Mouse (Mus musculus): ENCODE data around the gene Nsun2. TPM values are rescaled to one million over a fixed set of nuclear protein-coding genes. Genes with fewer than 3 reads are reported as not detected.

Nsun2 gene
- 41.3 and 66.4 TPM in 2 replicates for polyA plus RNA-seq (2011; ENCODE audit: insufficient read depth, insufficient read length, low replicate concordance, missing spikeins)

- H3K4me1 ChIP-seq (ENCODE audit: control insufficient read depth, insufficient read depth, low read length), result peaks cover 3% of the 10 kb centered on the region
- 6% methylated on average over 146 of the region's 155 CpGs for WGBS
- H3K4me3 ChIP-seq (replicated peaks; ENCODE audit: control insufficient read depth, low read depth, low read length), result peak within 1 kb of the TSS; percentile 94
- peak within 1 kb of the TSS; percentile 94 for H3K27ac ChIP-seq (ENCODE audit: control insufficient read depth, insufficient read depth, low read depth, low read length, poor library complexity)
- TF ChIP-seq POLR2A (IDR thresholded peaks at IDR 0.05; ENCODE audit: borderline replicate concordance, control insufficient read depth, low read depth, low read length), result 0 out of 2 replicates have a peak, but pooled peaks have one; percentile 29
- no peak for TF ChIP-seq CTCF (IDR thresholded peaks at IDR 0.05; ENCODE audit: control insufficient read depth, insufficient read depth, low read length)
Measured at GRCm38 (mm10) chr13:69533405-69534333, at the start of gene Nsun2. Nsun2 (plus strand) TSS chr13:69533746.

- H3K27ac ChIP-seq (ENCODE audit: control insufficient read depth, insufficient read depth, low read depth, low read length, poor library complexity), result no peak overlapping the region
- no peaks in the 10 kb centered on the region for H3K4me1 ChIP-seq (ENCODE audit: control insufficient read depth, insufficient read depth, low read length)
- 9% methylated on average over 6 of the region's 6 CpGs for WGBS
- H3K4me3 ChIP-seq (replicated peaks; ENCODE audit: control insufficient read depth, low read depth, low read length), result no peak overlapping the region
- TF ChIP-seq POLR2A (IDR thresholded peaks at IDR 0.05; ENCODE audit: borderline replicate concordance, control insufficient read depth, low read depth, low read length), result no peak
- peak; percentile 6; the same call in 1 of the 2 replicates for TF ChIP-seq CTCF (IDR thresholded peaks at IDR 0.05; ENCODE audit: control insufficient read depth, insufficient read depth, low read length)
Measured at GRCm38 (mm10) chr13:69485326-69485725, 48.2 kb upstream of the Nsun2 start.

GRCm38 (mm10) chr13:69485833-69486232 is 47.7 kb upstream of the Nsun2 start:
- H3K4me3 ChIP-seq (replicated peaks; ENCODE audit: control insufficient read depth, low read depth, low read length), result no peak overlapping the region
- TF ChIP-seq POLR2A (IDR thresholded peaks at IDR 0.05; ENCODE audit: borderline replicate concordance, control insufficient read depth, low read depth, low read length) (no peak), CTCF (IDR thresholded peaks at IDR 0.05; ENCODE audit: control insufficient read depth, insufficient read depth, low read length) (no peak)
- 45% methylated on average over 7 of the region's 7 CpGs for WGBS
- H3K27ac ChIP-seq (ENCODE audit: control insufficient read depth, insufficient read depth, low read depth, low read length, poor library complexity), result no peak overlapping the region
- no peaks in the 10 kb centered on the region for H3K4me1 ChIP-seq (ENCODE audit: control insufficient read depth, insufficient read depth, low read length)

GRCm38 (mm10) chr13:69487108-69487507 is 46.4 kb upstream of the Nsun2 start:
- 77% methylated on average over 7 of the region's 7 CpGs for WGBS
- H3K27ac ChIP-seq (ENCODE audit: control insufficient read depth, insufficient read depth, low read depth, low read length, poor library complexity), result no peak overlapping the region
- H3K4me1 ChIP-seq (ENCODE audit: control insufficient read depth, insufficient read depth, low read length), result no peaks in the 10 kb centered on the region
- TF ChIP-seq CTCF (IDR thresholded peaks at IDR 0.05; ENCODE audit: control insufficient read depth, insufficient read depth, low read length) (no peak), POLR2A (IDR thresholded peaks at IDR 0.05; ENCODE audit: borderline replicate concordance, control insufficient read depth, low read depth, low read length) (no peak)
- H3K4me3 ChIP-seq (replicated peaks; ENCODE audit: control insufficient read depth, low read depth, low read length), result no peak overlapping the region

GRCm38 (mm10) chr13:69487611-69488275 is 45.8 kb upstream of the Nsun2 start:
- 4% methylated on average over 26 of the region's 26 CpGs for WGBS
- TF ChIP-seq CTCF (IDR thresholded peaks at IDR 0.05; ENCODE audit: control insufficient read depth, insufficient read depth, low read length) (no peak), POLR2A (IDR thresholded peaks at IDR 0.05; ENCODE audit: borderline replicate concordance, control insufficient read depth, low read depth, low read length) (no peak)
- no peak overlapping the region for H3K4me3 ChIP-seq (replicated peaks; ENCODE audit: control insufficient read depth, low read depth, low read length)
- no peaks in the 10 kb centered on the region for H3K4me1 ChIP-seq (ENCODE audit: control insufficient read depth, insufficient read depth, low read length)
- H3K27ac ChIP-seq (ENCODE audit: control insufficient read depth, insufficient read depth, low read depth, low read length, poor library complexity), result no peak overlapping the region

- no peaks in the 10 kb centered on the region for H3K4me1 ChIP-seq (ENCODE audit: control insufficient read depth, insufficient read depth, low read length)
- 31% methylated on average over 13 of the region's 13 CpGs for WGBS
- H3K4me3 ChIP-seq (replicated peaks; ENCODE audit: control insufficient read depth, low read depth, low read length), result no peak overlapping the region
- TF ChIP-seq POLR2A (IDR thresholded peaks at IDR 0.05; ENCODE audit: borderline replicate concordance, control insufficient read depth, low read depth, low read length), result no peak
- TF ChIP-seq CTCF (IDR thresholded peaks at IDR 0.05; ENCODE audit: control insufficient read depth, insufficient read depth, low read length), result no peak
- H3K27ac ChIP-seq (ENCODE audit: control insufficient read depth, insufficient read depth, low read depth, low read length, poor library complexity), result no peak overlapping the region
Measured at GRCm38 (mm10) chr13:69488565-69489255, 44.8 kb upstream of the Nsun2 start.

GRCm38 (mm10) chr13:69489777-69490176 is 43.8 kb upstream of the Nsun2 start:
- 58% methylated on average over 9 of the region's 9 CpGs for WGBS
- H3K4me1 ChIP-seq (ENCODE audit: control insufficient read depth, insufficient read depth, low read length), result no peaks in the 10 kb centered on the region
- H3K4me3 ChIP-seq (replicated peaks; ENCODE audit: control insufficient read depth, low read depth, low read length), result no peak overlapping the region
- H3K27ac ChIP-seq (ENCODE audit: control insufficient read depth, insufficient read depth, low read depth, low read length, poor library complexity), result no peak overlapping the region
- no peak for TF ChIP-seq CTCF (IDR thresholded peaks at IDR 0.05; ENCODE audit: control insufficient read depth, insufficient read depth, low read length)
- TF ChIP-seq POLR2A (IDR thresholded peaks at IDR 0.05; ENCODE audit: borderline replicate concordance, control insufficient read depth, low read depth, low read length), result no peak

Measured in bone marrow, adult 2 months (tissue).